Mouse (Mus musculus): Measurements from ENCODE around the gene Acoxl.

DNA sequence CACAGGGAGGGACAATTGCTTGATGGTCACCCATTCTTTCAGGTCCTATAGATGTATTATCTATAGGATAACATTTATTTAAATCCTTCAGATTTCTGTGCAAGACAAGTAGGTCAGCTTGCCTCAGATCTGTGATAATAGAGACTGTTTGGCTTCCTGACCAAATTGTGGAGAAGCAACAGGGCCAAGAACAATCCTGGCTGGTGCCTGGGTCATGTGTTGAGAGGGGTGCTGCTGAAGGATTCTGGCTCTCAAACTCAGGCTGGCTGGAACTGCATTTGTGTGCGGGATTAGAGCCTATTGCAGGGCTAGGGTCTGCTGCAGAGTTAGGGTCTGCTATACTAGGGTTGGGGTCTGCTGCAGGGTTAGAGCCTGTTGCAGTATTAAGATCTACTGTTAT is 153.0 kb downstream of the Acoxl start:
- TF ChIP-seq POLR2A (IDR thresholded peaks at IDR 0.05; ENCODE audit: low read depth, low read length) (no peak), CTCF (IDR thresholded peaks at IDR 0.05; ENCODE audit: borderline replicate concordance, insufficient read depth, low read length) (no peak)
